Mouse (Mus musculus) megakaryocyte, embryonic 14.5 days (primary cell): ENCODE data around the gene Gm45021.

Experiments used
- FLI1 ChIP-seq: IDR thresholded peaks from 2 replicates; pipeline ENCODE4 v1.6.1; 2012; ENCODE audit warnings: low read length, inconsistent platforms, mixed read lengths
- GATA1 ChIP-seq: IDR thresholded peaks from 3 replicates; pipeline ENCODE4 v1.6.1; 2012; ENCODE audit warnings: mixed read lengths, low read length, inconsistent platforms, borderline replicate concordance

DNA sequence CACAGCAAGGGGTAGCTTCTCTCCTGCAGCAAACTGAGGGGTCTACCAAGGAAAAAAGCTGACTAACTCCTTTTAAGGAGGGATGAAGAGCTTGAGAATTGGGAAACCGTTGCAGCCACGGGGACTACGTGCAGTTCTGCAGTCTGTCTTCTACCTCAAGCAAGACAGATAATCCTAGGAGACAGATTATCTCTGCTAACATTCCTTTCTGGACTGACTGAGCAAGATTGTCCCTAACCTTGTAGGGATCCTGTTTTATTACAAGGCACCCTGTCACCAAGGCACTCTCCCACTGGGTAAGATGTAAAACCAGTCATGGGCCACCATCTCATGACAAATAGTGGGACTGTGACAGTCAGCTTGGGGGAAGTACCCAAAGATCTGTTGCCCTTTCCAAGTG, 8.2 kb upstream of the Gm45021 start:
- no peak for TF ChIP-seq GATA1
- TF ChIP-seq FLI1: no peak
